Mouse (Mus musculus) mammary gland, adult 2 months (tissue): Measurements from ENCODE around the gene Rexo5. TPM values are rescaled to one million over a fixed set of nuclear protein-coding genes. Genes with fewer than 3 reads are reported as not detected.

Experiments
- polyA plus RNA-seq: library from polyadenylated mRNA; depleted of rRNA; stranded (reverse); fragments of >200 nt; gene quantifications from 2 replicates; pipeline ENCODE4 v1.2.3, GENCODE M21; 2012; ENCODE audit warnings: low replicate concordance; rRNA removed

Gene Rexo5
- polyA plus RNA-seq = 1.3 and 2.4 TPM in 2 replicates

DNA sequence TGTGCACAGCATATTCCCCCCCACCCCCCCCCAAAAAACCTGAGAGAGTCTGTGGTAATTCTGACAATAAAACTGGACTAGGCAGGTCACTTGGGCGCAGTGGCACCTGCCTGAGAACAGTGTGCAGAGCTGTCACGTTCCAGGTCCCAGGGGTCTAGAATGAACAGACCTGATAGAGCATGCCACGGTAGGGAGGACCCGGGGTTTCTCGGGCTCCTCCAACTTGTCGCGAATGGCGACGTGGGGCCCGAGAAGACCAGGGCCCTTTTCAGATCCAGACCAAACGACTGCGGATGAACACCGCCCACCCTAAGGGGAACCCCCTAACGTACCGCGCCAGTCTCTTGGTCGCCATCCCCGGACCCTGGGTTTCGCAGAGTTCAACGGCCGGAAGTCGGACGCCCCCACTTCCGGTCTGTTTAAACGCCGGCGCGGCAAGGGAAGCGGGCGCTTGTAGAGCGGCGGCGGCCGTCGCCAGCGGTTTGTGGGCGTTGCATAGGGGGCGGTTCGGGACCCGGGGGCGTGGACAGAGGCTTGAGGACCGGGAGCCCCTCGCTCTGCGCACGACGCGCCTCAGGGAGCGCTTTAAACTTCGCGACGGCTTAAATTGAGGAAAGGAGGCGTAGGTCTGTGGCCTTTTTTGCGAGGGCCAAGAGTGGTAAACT lies at the start of gene Rexo5, which contains the start of gene Eri2:
TSS of gene Rexo5 (plus strand) at position 421 of the 665 bp plus-strand sequence.
TSS of gene Eri2 (minus strand) at position 473 of the 665 bp plus-strand sequence.

GRCm38 (mm10) chr7:119760527-119760951 lies 33.3 kb upstream of the Rexo5 start, which contains the start of gene Acsm3:
TSS of gene Acsm3 (plus strand) at chr7:119760923.

GRCm38 (mm10) chr7:119895639-119896512 lies 102.1 kb downstream of the Rexo5 start, which contains the start of the genes Lyrm1 and Dcun1d3:
TSS of gene Lyrm1 (plus strand) at chr7:119895861.
TSS of gene Dcun1d3 (minus strand) at chr7:119896298.

Other genes with a start within 250 kb of the Rexo5 start
- 0.36 TPM in 1 of 2 replicates, not detected in the other for gene Acsm2, start 239.7 kb upstream of the Rexo5 start, polyA plus RNA-seq
- gene Acsm1, start 187.0 kb upstream of the Rexo5 start, polyA plus RNA-seq = 0.48 TPM in 1 of 2 replicates, not detected in the other
- gene Acsm4, start 104.0 kb upstream of the Rexo5 start, polyA plus RNA-seq = not detected in 2 replicates
- gene Thumpd1, start 73.2 kb upstream of the Rexo5 start, polyA plus RNA-seq = 17.8 and 20.5 TPM in 2 replicates
- gene Acsm3, start 33.1 kb upstream of the Rexo5 start, polyA plus RNA-seq = 14.3 and 42.0 TPM in 2 replicates
- gene Eri2, start 52 bp downstream of the Rexo5 start, polyA plus RNA-seq = 0.62 and 1.4 TPM in 2 replicates
- gene Lyrm1, start 101.9 kb downstream of the Rexo5 start, polyA plus RNA-seq = 1.6 and 4.8 TPM in 2 replicates
- gene Dcun1d3, start 102.3 kb downstream of the Rexo5 start, polyA plus RNA-seq = 4.4 and 8.9 TPM in 2 replicates